Mouse (Mus musculus) liver, embryonic 14.5 days (tissue): ENCODE measurements around the gene Ncbp1. TPM values are rescaled to one million over a fixed set of nuclear protein-coding genes. Genes with fewer than 3 reads are reported as not detected.
A peak's percentile ranks its signal among the peaks of the same experiment; 100 is the strongest.

Experiments
- ATAC-seq: fragments of 200-750 bp; cut with Nextera tagmentation; 2 replicates; pipeline ENCODE4 v1.8.0; 2017; ENCODE audit warnings: moderate number of reproducible peaks, mild to moderate bottlenecking, moderate library complexity; ENCODE audit not compliant: insufficient read depth
- DNase-seq, 3 experiments: peaks; one replicate each; pipeline ENCODE4 v3.0.0-alpha.2; 2012 to 2013; ENCODE audit warnings: low read depth in 3 of 3, low spot score in 3 of 3
- H3K27ac ChIP-seq: fragments of 300-500 bp; sonication (generic); 2 replicates; pipeline ENCODE4 v1.5.1; 2014; ENCODE audit warnings: moderate library complexity, mild to moderate bottlenecking, control low read depth, inconsistent platforms
- H3K27me3 ChIP-seq: fragments of 300-500 bp; sonication (generic); 2 replicates; pipeline ENCODE4 v1.6.1; 2014; ENCODE audit warnings: mild to moderate bottlenecking, low read length, moderate library complexity; ENCODE audit not compliant: control insufficient read depth, insufficient read depth
- H3K36me3 ChIP-seq: fragments of 300-500 bp; sonication (generic); replicated peaks from 2 replicates; pipeline ENCODE4 v1.6.1; 2014; ENCODE audit warnings: low read depth; ENCODE audit not compliant: control insufficient read depth, insufficient read depth
- H3K4me1 ChIP-seq, 2 experiments: fragments of 200-500 bp in 1 of 2; fragments of 300-500 bp in 1 of 2; sonication (generic) in 1 of 2; replicated peaks; 2 replicates each; pipeline ENCODE4 v1.6.1; 2012 to 2014; ENCODE audit warnings: antibody characterized with exemption in 1 of 2, inconsistent platforms in 1 of 2, low read length in 1 of 2; ENCODE audit not compliant: control insufficient read depth in 2 of 2, insufficient read depth in 2 of 2
- H3K4me2 ChIP-seq: fragments of 300-500 bp; sonication (generic); 2 replicates; pipeline ENCODE4 v1.6.1; 2014; ENCODE audit warnings: low read depth, mild to moderate bottlenecking, control low read depth, moderate library complexity
- H3K4me3 ChIP-seq, 2 experiments: fragments of 200-500 bp in 1 of 2; fragments of 300-500 bp in 1 of 2; sonication (generic) in 1 of 2; 2 replicates each; pipeline ENCODE4 v1.5.1; 2012 to 2014; ENCODE audit warnings: low read depth in 2 of 2, low read length in 2 of 2, mild to moderate bottlenecking in 2 of 2, control low read depth in 1 of 2, inconsistent platforms in 1 of 2, moderate library complexity in 1 of 2; ENCODE audit not compliant: insufficient read depth in 1 of 2
- H3K9ac ChIP-seq: fragments of 300-500 bp; sonication (generic); replicated peaks from 2 replicates; pipeline ENCODE4 v1.6.1; 2014; ENCODE audit warnings: mild to moderate bottlenecking, control low read depth, moderate library complexity
- H3K9me3 ChIP-seq: fragments of 300-500 bp; sonication (generic); 2 replicates; pipeline ENCODE4 v1.6.1; 2016; ENCODE audit warnings: low read length, mixed read lengths; ENCODE audit not compliant: control insufficient read depth
- CTCF ChIP-seq: IDR thresholded peaks from 2 replicates; pipeline ENCODE4 v1.5.1; 2016; ENCODE audit warnings: antibody characterized with exemption, low read depth, control low read depth
- EP300 ChIP-seq: IDR thresholded peaks from 2 replicates; pipeline ENCODE4 v1.6.1; 2016; ENCODE audit warnings: antibody characterized with exemption, low read depth
- WGBS: fragments of 180-500 bp; shearing (Covaris S2); extraction: QIAGEN DNeasy Blood & Tissue Kit; methylation state at CpG from one replicate; pipeline ENCODE4 v1.1.7; 2014; ENCODE audit not compliant: insufficient replicate concordance; 5-methylcytosine and 5-hydroxymethylcytosine counted together
- polyA plus RNA-seq, 2 experiments: library from polyadenylated mRNA; depleted of rRNA in 1 of 2; stranded (reverse) in 1 of 2; unstranded in 1 of 2; fragments of >200 nt; fragmentation: Nextera tagmentation in 1 of 2; extraction: Ambion mirVana in 1 of 2; gene quantifications; 2 replicates each; pipeline versions ENCODE4 v1.2.1 to v1.2.3; 2012 to 2014

The Ncbp1 gene
- polyA plus RNA-seq, 2 experiments = 36.1 to 40.9 TPM

DNA sequence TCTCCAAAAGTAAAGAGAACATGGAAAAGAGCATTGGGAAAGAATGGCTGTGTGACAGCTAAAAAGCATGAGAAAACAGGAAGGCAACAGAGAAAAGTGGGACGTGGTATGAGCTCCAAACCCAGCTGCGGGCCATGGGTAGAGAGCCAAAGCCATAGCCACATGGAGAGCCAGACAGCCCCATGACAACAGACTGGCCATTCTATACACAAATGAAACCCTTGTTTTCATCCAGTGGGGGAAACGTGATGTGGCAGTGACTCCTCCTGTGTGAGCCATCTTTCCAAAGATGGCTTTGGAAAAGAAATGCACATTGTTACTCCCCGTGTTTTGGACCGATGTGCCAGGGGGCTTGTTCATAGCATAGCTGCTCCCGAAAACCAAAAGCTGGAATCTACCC lies 58.1 kb downstream of the Ncbp1 start:
- peak overlapping the region; percentile 67 to 83 for H3K4me3 ChIP-seq
- TF ChIP-seq CTCF (0 out of 2 replicates have a peak, but pooled peaks have one; percentile 4), EP300 (no peak)
- peaks cover 0 to 7% of the 10 kb centered on the region in 2 experiments; a peak in 3 of 4 replicates for H3K4me1 ChIP-seq
- H3K27me3 ChIP-seq = no peaks in the 10 kb centered on the region
- ATAC-seq (peak; percentile 41), DNase-seq (no peak)
- peak overlapping the region; percentile 62 for H3K9ac ChIP-seq
- H3K36me3 ChIP-seq = no peaks in the 10 kb centered on the region
- H3K4me2 ChIP-seq = peak overlapping the region; percentile 91
- H3K9me3 ChIP-seq = no peaks in the 10 kb centered on the region
- 41% methylated on average over 6 of the region's 6 CpGs for WGBS
- H3K27ac ChIP-seq = peak overlapping the region; percentile 73

DNA sequence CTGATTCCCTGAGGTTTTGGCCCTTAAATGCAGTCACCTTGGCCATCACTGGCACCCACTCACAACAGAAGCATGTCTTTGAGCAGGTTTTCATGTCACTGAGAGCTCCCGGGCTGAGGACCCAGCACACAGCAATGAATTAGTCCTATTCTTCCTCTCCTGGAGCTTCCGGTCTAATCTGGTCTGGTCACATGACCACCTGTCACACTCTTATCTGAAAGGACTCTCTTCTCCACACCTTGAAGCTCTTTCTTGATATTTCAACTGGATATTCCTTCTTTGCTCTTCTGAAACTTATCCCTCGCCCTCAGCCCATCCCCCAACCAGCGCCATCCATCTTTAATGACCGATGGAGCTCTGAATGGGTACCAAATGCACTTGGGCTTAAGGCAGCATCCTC lies 59.7 kb downstream of the Ncbp1 start:
- no peak for ATAC-seq
- Histone ChIP-seq H3K4me3 (no peak overlapping the region), H3K9ac (no peak overlapping the region), H3K27me3 (peaks cover 6% of the 10 kb centered on the region), H3K4me1 (peaks cover 0 to 7% of the 10 kb centered on the region in 2 experiments; a peak in 3 of 4 replicates), H3K9me3 (no peaks in the 10 kb centered on the region), H3K4me2 (no peak overlapping the region), H3K27ac (no peak overlapping the region), H3K36me3 (no peaks in the 10 kb centered on the region)
- WGBS = 52% methylated on average over 5 of the region's 5 CpGs
- no peak for TF ChIP-seq CTCF
- TF ChIP-seq EP300 = no peak
- DNase-seq = no peak

DNA sequence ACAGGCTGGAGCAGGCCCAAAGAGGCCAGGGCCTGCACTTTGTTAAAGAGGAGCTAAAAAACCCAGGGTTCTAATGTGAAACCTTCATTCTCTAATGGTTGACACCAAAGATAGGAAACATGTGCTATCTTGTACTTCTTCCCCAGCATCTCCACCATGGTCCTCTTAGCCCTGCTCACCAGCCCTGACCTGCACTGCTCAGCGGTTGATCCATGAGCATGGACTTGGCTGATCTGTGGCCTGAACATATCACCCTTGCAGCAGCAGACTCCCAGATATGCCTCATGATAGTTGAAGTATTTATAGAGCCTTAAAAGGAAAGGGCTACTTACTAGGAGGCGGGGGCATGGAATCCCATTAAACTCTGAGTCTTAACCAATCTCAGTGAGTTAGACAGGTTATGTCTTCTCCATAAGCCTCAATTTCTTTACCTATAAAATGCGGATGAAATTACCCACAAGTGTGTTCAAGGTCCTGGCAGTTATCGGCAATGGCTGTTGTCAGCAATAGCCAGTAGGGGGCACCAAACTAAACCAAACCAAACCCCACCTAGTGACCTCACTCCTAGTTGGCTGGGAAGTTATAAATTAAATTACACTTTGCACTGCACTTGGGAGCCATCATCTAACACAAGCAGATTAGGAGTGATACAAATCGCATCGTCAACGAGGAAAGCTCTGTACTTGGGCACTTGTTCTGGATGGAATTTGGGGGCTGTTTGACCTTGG lies 63.6 kb downstream of the Ncbp1 start:
- WGBS = 10% methylated on average over 7 of the region's 7 CpGs
- H3K9ac ChIP-seq = no peak overlapping the region
- DNase-seq (peak; percentile 26 to 51 (median 47)), ATAC-seq (no peak)
- no peaks in the 10 kb centered on the region for H3K36me3 ChIP-seq
- no peak overlapping the region for H3K4me2 ChIP-seq
- no peaks in the 10 kb centered on the region for H3K9me3 ChIP-seq
- H3K4me1 ChIP-seq = no peaks in the 10 kb centered on the region
- no peak overlapping the region for H3K4me3 ChIP-seq
- H3K27ac ChIP-seq = no peak overlapping the region
- peaks cover 9% of the 10 kb centered on the region for H3K27me3 ChIP-seq
- TF ChIP-seq EP300 = no peak
- TF ChIP-seq CTCF = peak; percentile 82

DNA sequence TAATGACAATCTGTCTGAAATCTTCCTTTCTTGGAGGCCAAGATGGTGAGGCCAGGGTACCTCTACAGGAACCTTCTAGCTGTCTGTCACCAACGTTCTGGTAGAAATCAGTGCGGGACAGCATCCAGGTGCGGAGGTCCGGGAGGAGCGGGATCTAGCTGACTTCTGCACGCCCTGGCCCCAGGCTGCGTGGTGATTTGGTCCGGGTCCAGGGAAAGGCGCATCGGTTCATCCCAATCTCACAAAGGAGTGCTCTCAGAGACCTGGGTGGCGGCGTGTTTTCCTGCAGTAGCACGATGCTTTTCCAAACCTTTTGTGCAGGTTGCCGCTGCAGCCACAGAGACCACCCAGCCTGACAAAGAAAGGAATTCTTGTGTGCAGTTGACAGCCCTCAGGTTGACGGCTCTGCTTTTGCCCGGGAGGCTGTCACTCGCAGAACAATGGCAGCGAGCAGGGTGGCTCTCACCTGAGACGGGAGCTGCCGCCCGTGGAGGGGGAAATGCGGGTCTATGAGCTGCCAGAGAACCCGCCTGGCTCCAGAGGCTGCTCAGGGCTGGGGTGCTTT lies 64.2 kb downstream of the Ncbp1 start:
- no peak overlapping the region for H3K27ac ChIP-seq
- TF ChIP-seq EP300 (no peak), CTCF (no peak)
- ATAC-seq = no peak
- peaks cover 9% of the 10 kb centered on the region for H3K27me3 ChIP-seq
- H3K4me2 ChIP-seq = no peak overlapping the region
- H3K9me3 ChIP-seq = no peaks in the 10 kb centered on the region
- DNase-seq = no peak
- H3K9ac ChIP-seq = no peak overlapping the region
- 15% methylated on average over 23 of the region's 23 CpGs for WGBS
- H3K4me3 ChIP-seq = no peak overlapping the region
- H3K36me3 ChIP-seq = no peaks in the 10 kb centered on the region
- H3K4me1 ChIP-seq = no peaks in the 10 kb centered on the region

DNA sequence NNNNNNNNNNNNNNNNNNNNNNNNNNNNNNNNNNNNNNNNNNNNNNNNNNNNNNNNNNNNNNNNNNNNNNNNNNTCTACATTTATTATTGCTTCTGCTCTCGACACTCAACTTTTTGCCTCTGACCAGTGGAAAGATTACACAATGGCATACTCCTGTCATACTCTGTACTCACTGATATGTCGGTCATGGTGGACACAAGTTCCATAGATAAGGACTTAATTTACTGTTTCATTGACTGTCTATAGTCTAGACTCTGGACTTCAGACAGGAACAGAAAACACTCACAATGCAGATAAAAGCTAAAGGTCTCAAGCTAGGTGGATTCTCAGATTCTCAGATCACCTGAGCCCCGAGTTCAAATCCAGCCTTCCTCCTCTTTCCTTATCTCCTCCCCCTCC lies 82.7 kb downstream of the Ncbp1 start:
- H3K9ac ChIP-seq = no peak overlapping the region
- no peaks in the 10 kb centered on the region for H3K9me3 ChIP-seq
- no peaks in the 10 kb centered on the region for H3K27me3 ChIP-seq
- ATAC-seq (no peak), DNase-seq (no peak)
- H3K27ac ChIP-seq = no peak overlapping the region
- no peaks in the 10 kb centered on the region for H3K4me1 ChIP-seq
- H3K36me3 ChIP-seq = no peaks in the 10 kb centered on the region
- no peak for TF ChIP-seq CTCF
- no peak for TF ChIP-seq EP300
- no peak overlapping the region for H3K4me3 ChIP-seq
- no peak overlapping the region for H3K4me2 ChIP-seq
- WGBS = 52% methylated on average over 3 of the region's 3 CpGs

Other genes starting within 250 kb of the Ncbp1 start
- gene Ccdc180, start 248.3 kb upstream of the Ncbp1 start, polyA plus RNA-seq (2012; rRNA removed) = 0.01 TPM in 2 replicates
- 0.06 and 0.08 TPM in 2 replicates for gene Ccdc180, start 248.3 kb upstream of the Ncbp1 start, polyA plus RNA-seq (2014; fragmentation: Nextera tagmentation; extraction: Ambion mirVana)
- 3.1 and 5.0 TPM in 2 replicates for gene Tdrd7, start 173.3 kb upstream of the Ncbp1 start, polyA plus RNA-seq (2012; rRNA removed)
- gene Tdrd7, start 173.3 kb upstream of the Ncbp1 start, polyA plus RNA-seq (2014; fragmentation: Nextera tagmentation; extraction: Ambion mirVana) = 7.6 and 7.9 TPM in 2 replicates
- 20.8 and 32.2 TPM in 2 replicates for gene Tmod1, start 99.7 kb upstream of the Ncbp1 start, polyA plus RNA-seq (2012; rRNA removed)
- gene Tmod1, start 99.7 kb upstream of the Ncbp1 start, polyA plus RNA-seq (2014; fragmentation: Nextera tagmentation; extraction: Ambion mirVana) = 41.7 and 44.8 TPM in 2 replicates
- 4.3 and 6.0 TPM in 2 replicates for gene Tstd2, start 81 bp downstream of the Ncbp1 start, polyA plus RNA-seq (2012; rRNA removed)
- gene Tstd2, start 81 bp downstream of the Ncbp1 start, polyA plus RNA-seq (2014; fragmentation: Nextera tagmentation; extraction: Ambion mirVana) = 3.8 and 5.0 TPM in 2 replicates
- gene Xpa, start 57.7 kb downstream of the Ncbp1 start, polyA plus RNA-seq (2012; rRNA removed) = 3.1 and 8.2 TPM in 2 replicates
- 8.7 and 8.8 TPM in 2 replicates for gene Xpa, start 57.7 kb downstream of the Ncbp1 start, polyA plus RNA-seq (2014; fragmentation: Nextera tagmentation; extraction: Ambion mirVana)
- gene Foxe1, start 205.0 kb downstream of the Ncbp1 start, polyA plus RNA-seq (2012; rRNA removed) = 0.02 and 0.07 TPM in 2 replicates
- gene Foxe1, start 205.0 kb downstream of the Ncbp1 start, polyA plus RNA-seq (2014; fragmentation: Nextera tagmentation; extraction: Ambion mirVana) = 0.06 TPM in 1 of 2 replicates, not detected in the other